Mouse (Mus musculus) megakaryocyte progenitor cell, adult 5-6 weeks (primary cell): Measurements from ENCODE around the gene AU022252. TPM values are rescaled to one million over a fixed set of nuclear protein-coding genes. Genes with fewer than 3 reads are reported as not detected.

Source experiments
- ATAC-seq: replicated peaks from 2 replicates; pipeline ENCODE4 v1.8.0; 2016; ENCODE audit warnings: mild to moderate bottlenecking, moderate TSS enrichment, inconsistent platforms; ENCODE audit not compliant: poor library complexity
- total RNA-seq, 2 experiments: library from RNA; stranded (forward) in 1 of 2; stranded (reverse) in 1 of 2; fragments of 157-497, 149-512 nt in 1 of 2; fragments of 200-1000 nt in 1 of 2; gene quantifications; 2 replicates each; pipeline versions ENCODE4 v1.2.3 to v1.2.4; 2015 to 2017

The AU022252 gene
- total RNA-seq, 2 experiments from 2014 or later, result 4.6 to 8.0 TPM

- no peak for ATAC-seq
Measured at GRCm38 (mm10) chr4:119245556-119245955, 13.0 kb upstream of the AU022252 start.

- no peak for ATAC-seq
Measured at GRCm38 (mm10) chr4:119244468-119245240, 12.1 kb upstream of the AU022252 start.

GRCm38 (mm10) chr4:119242571-119242970 is 10.1 kb upstream of the AU022252 start:
- no peak for ATAC-seq

GRCm38 (mm10) chr4:119241664-119242063 is 9.2 kb upstream of the AU022252 start:
- ATAC-seq, result peak; percentile 48

- peak; percentile 88 for ATAC-seq
Measured at GRCm38 (mm10) chr4:119239181-119239682, 6.7 kb upstream of the AU022252 start.

- no peak for ATAC-seq
Measured at GRCm38 (mm10) chr4:119238661-119239060, 6.1 kb upstream of the AU022252 start.

- ATAC-seq, result no peak
Measured at GRCm38 (mm10) chr4:119234348-119234747, 1.8 kb upstream of the AU022252 start.

GRCm38 (mm10) chr4:119233256-119233901 is 867 bp upstream of the AU022252 start:
- peak; percentile 7 for ATAC-seq

GRCm38 (mm10) chr4:119226751-119227150 is 5.8 kb downstream of the AU022252 start:
- no peak for ATAC-seq

- ATAC-seq, result no peak
Measured at GRCm38 (mm10) chr4:119225719-119226118, 6.8 kb downstream of the AU022252 start.

- no peak for ATAC-seq
Measured at GRCm38 (mm10) chr4:119224534-119224933, 8.0 kb downstream of the AU022252 start.

GRCm38 (mm10) chr4:119223696-119224095 is 8.8 kb downstream of the AU022252 start:
- peak; percentile 90 for ATAC-seq

- peak; percentile 54 for ATAC-seq
Measured at GRCm38 (mm10) chr4:119218169-119218568, 14.3 kb downstream of the AU022252 start, which contains the start of gene Tmem269. Tmem269 (minus strand) TSS chr4:119218217.

- ATAC-seq, result no peak
Measured at GRCm38 (mm10) chr4:119216667-119217066, 15.8 kb downstream of the AU022252 start.

GRCm38 (mm10) chr4:119204672-119205071 is 27.8 kb downstream of the AU022252 start:
- ATAC-seq, result peak; percentile 94

- no peak for ATAC-seq
Measured at GRCm38 (mm10) chr4:119198105-119198504, 34.4 kb downstream of the AU022252 start.

- ATAC-seq, result peak; percentile 9; the same call in 1 of the 2 replicates
Measured at GRCm38 (mm10) chr4:119195582-119196320, 36.8 kb downstream of the AU022252 start.

- ATAC-seq, result peak; percentile 75
Measured at GRCm38 (mm10) chr4:119194909-119195581, 37.5 kb downstream of the AU022252 start, which contains the start of gene Svbp. Svbp (plus strand) TSS chr4:119195306.

- ATAC-seq, result no peak
Measured at GRCm38 (mm10) chr4:119192757-119193156, 39.8 kb downstream of the AU022252 start.

GRCm38 (mm10) chr4:119191273-119191672 is 41.2 kb downstream of the AU022252 start:
- no peak for ATAC-seq

- ATAC-seq, result peak; percentile 54
Measured at GRCm38 (mm10) chr4:119190618-119191017, 41.9 kb downstream of the AU022252 start.
